Mouse (Mus musculus) forebrain, embryonic 11.5 days (tissue): ENCODE results near the gene Ccdc148. TPM values are rescaled to one million over a fixed set of nuclear protein-coding genes. Genes with fewer than 3 reads are reported as not detected.

Experiments
- ATAC-seq: fragments of 200-750 bp; cut with Nextera tagmentation; replicated peaks from 2 replicates; pipeline ENCODE4 v1.8.0; 2017; ENCODE audit warnings: moderate TSS enrichment; ENCODE audit not compliant: low FRiP score
- DNase-seq: peaks from one replicate; pipeline ENCODE4 v3.0.0-alpha.2; 2017; ENCODE audit warnings: low spot score
- H3K27ac ChIP-seq: fragments of 300-500 bp; sonication (generic); 2 replicates; pipeline ENCODE4 v1.5.1; 2014; ENCODE audit warnings: low read depth, low read length
- H3K27me3 ChIP-seq: fragments of 300-500 bp; sonication (generic); 2 replicates; pipeline ENCODE4 v1.6.1; 2014; ENCODE audit warnings: mild to moderate bottlenecking, low read length, mixed read lengths; ENCODE audit not compliant: control insufficient read depth, insufficient read depth
- H3K36me3 ChIP-seq: fragments of 300-500 bp; sonication (generic); 2 replicates; pipeline ENCODE4 v1.6.1; 2014; ENCODE audit warnings: mild to moderate bottlenecking, low read length, moderate library complexity, mixed read lengths; ENCODE audit not compliant: control insufficient read depth, insufficient read depth
- H3K4me1 ChIP-seq: fragments of 300-500 bp; sonication (generic); replicated peaks from 2 replicates; pipeline ENCODE4 v1.6.1; 2014; ENCODE audit warnings: low read length, mixed read lengths; ENCODE audit not compliant: control insufficient read depth, insufficient read depth
- H3K4me2 ChIP-seq: fragments of 300-500 bp; sonication (generic); 2 replicates; pipeline ENCODE4 v1.6.1; 2014; ENCODE audit warnings: low read depth, mild to moderate bottlenecking, low read length, moderate library complexity, mixed read lengths; ENCODE audit not compliant: severe bottlenecking
- H3K4me3 ChIP-seq: fragments of 300-500 bp; sonication (generic); 2 replicates; pipeline ENCODE4 v1.5.1; 2014; ENCODE audit warnings: low read depth, low read length
- H3K9ac ChIP-seq: fragments of 300-500 bp; sonication (generic); 2 replicates; pipeline ENCODE4 v1.6.1; 2014; ENCODE audit warnings: low read length
- H3K9me3 ChIP-seq: fragments of 300-500 bp; sonication (generic); 2 replicates; pipeline ENCODE4 v1.6.1; 2016; ENCODE audit warnings: low read length, mixed read lengths; ENCODE audit not compliant: control insufficient read depth
- WGBS: fragments of 180-500 bp; shearing (Covaris S2); extraction: QIAGEN DNeasy Blood & Tissue Kit; methylation state at CpG from one replicate; pipeline ENCODE4 v1.1.7; 2014; 5-methylcytosine and 5-hydroxymethylcytosine counted together
- polyA plus RNA-seq: library from polyadenylated mRNA; unstranded; fragments of >200 nt; fragmentation: Nextera tagmentation; extraction: Ambion mirVana; gene quantifications from 2 replicates; pipeline ENCODE4 v1.2.1, GENCODE M21; 2014

Gene Ccdc148
- polyA plus RNA-seq, 1 experiment from 2014 or later: 0.68 TPM

GRCm38 (mm10) chr2:58905057-58905456 lies 255.4 kb downstream of the Ccdc148 start:
- no peaks in the 10 kb centered on the region for H3K9me3 ChIP-seq
- no peak for DNase-seq
- no peak overlapping the region for H3K9ac ChIP-seq
- H3K36me3 ChIP-seq: no peaks in the 10 kb centered on the region
- H3K27me3 ChIP-seq: no peaks in the 10 kb centered on the region
- no peak for ATAC-seq
- no peaks in the 10 kb centered on the region for H3K4me1 ChIP-seq
- WGBS: 63% methylated on average over 4 of the region's 4 CpGs
- no peak overlapping the region for H3K27ac ChIP-seq
- no peak overlapping the region for H3K4me3 ChIP-seq
- H3K4me2 ChIP-seq: no peak overlapping the region

- Histone ChIP-seq H3K36me3 (no peaks in the 10 kb centered on the region), H3K9ac (no peak overlapping the region), H3K4me3 (no peak overlapping the region), H3K4me1 (no peaks in the 10 kb centered on the region), H3K27ac (no peak overlapping the region), H3K9me3 (no peaks in the 10 kb centered on the region), H3K27me3 (no peaks in the 10 kb centered on the region), H3K4me2 (no peak overlapping the region)
- 47% methylated on average over 3 of the region's 3 CpGs for WGBS
- ATAC-seq (no peak), DNase-seq (no peak)
Observed at GRCm38 (mm10) chr2:58879876-58880275, 280.6 kb downstream of the Ccdc148 start.

GRCm38 (mm10) chr2:58859134-58859533 lies 301.3 kb downstream of the Ccdc148 start, which contains the start of gene Gm11099:
Gene Gm11099 (plus strand): TSS chr2:58859434.
- ATAC-seq (no peak), DNase-seq (no peak)
- Histone ChIP-seq H3K4me3 (no peak within 1 kb of the TSS), H3K9ac (no peak within 1 kb of the TSS), H3K27ac (no peak within 1 kb of the TSS), H3K4me2 (no peak within 1 kb of the TSS), H3K36me3 (no peaks in the 10 kb centered on the region), H3K27me3 (no peaks in the 10 kb centered on the region), H3K4me1 (no peaks in the 10 kb centered on the region), H3K9me3 (no peaks in the 10 kb centered on the region)
- 85% methylated on average over 5 of the region's 5 CpGs for WGBS

GRCm38 (mm10) chr2:58844499-58844898 lies 316.0 kb downstream of the Ccdc148 start:
- H3K4me2 ChIP-seq: no peak overlapping the region
- DNase-seq (no peak), ATAC-seq (no peak)
- H3K9me3 ChIP-seq: no peaks in the 10 kb centered on the region
- no peaks in the 10 kb centered on the region for H3K4me1 ChIP-seq
- no peak overlapping the region for H3K4me3 ChIP-seq
- no peak overlapping the region for H3K9ac ChIP-seq
- 50% methylated on average over 10 of the region's 10 CpGs for WGBS
- no peak overlapping the region for H3K27ac ChIP-seq
- no peaks in the 10 kb centered on the region for H3K27me3 ChIP-seq
- no peaks in the 10 kb centered on the region for H3K36me3 ChIP-seq

- 90% methylated on average over 4 of the region's 4 CpGs for WGBS
- H3K4me1 ChIP-seq: no peaks in the 10 kb centered on the region
- no peak overlapping the region for H3K27ac ChIP-seq
- no peak overlapping the region for H3K4me2 ChIP-seq
- ATAC-seq (no peak), DNase-seq (no peak)
- no peak overlapping the region for H3K4me3 ChIP-seq
- no peaks in the 10 kb centered on the region for H3K27me3 ChIP-seq
- H3K9ac ChIP-seq: no peak overlapping the region
- H3K9me3 ChIP-seq: no peaks in the 10 kb centered on the region
- H3K36me3 ChIP-seq: no peaks in the 10 kb centered on the region
Observed at GRCm38 (mm10) chr2:58842443-58842842, 318.0 kb downstream of the Ccdc148 start.

- Histone ChIP-seq H3K9ac (no peak overlapping the region), H3K36me3 (no peaks in the 10 kb centered on the region), H3K4me1 (no peaks in the 10 kb centered on the region), H3K27ac (no peak overlapping the region), H3K27me3 (no peaks in the 10 kb centered on the region), H3K4me2 (no peak overlapping the region), H3K4me3 (no peak overlapping the region), H3K9me3 (no peaks in the 10 kb centered on the region)
- ATAC-seq (no peak), DNase-seq (no peak)
- WGBS: 80% methylated on average over 3 of the region's 3 CpGs
Observed at GRCm38 (mm10) chr2:58841021-58841420, 319.5 kb downstream of the Ccdc148 start.

GRCm38 (mm10) chr2:58832253-58832980 lies 328.1 kb downstream of the Ccdc148 start:
- Histone ChIP-seq H3K9ac (no peak overlapping the region), H3K4me2 (no peak overlapping the region), H3K27ac (no peak overlapping the region), H3K4me1 (no peaks in the 10 kb centered on the region), H3K36me3 (no peaks in the 10 kb centered on the region), H3K27me3 (no peaks in the 10 kb centered on the region), H3K9me3 (no peaks in the 10 kb centered on the region), H3K4me3 (no peak overlapping the region)
- no peak for ATAC-seq
- 90% methylated on average over 20 of the region's 20 CpGs for WGBS
- no peak for DNase-seq

- Histone ChIP-seq H3K9ac (no peak overlapping the region), H3K27ac (no peak overlapping the region), H3K9me3 (no peaks in the 10 kb centered on the region), H3K4me3 (no peak overlapping the region), H3K4me1 (no peaks in the 10 kb centered on the region), H3K36me3 (no peaks in the 10 kb centered on the region), H3K4me2 (no peak overlapping the region), H3K27me3 (no peaks in the 10 kb centered on the region)
- 74% methylated on average over 7 of the region's 7 CpGs for WGBS
- no peak for ATAC-seq
- DNase-seq: no peak
Observed at GRCm38 (mm10) chr2:58829981-58830742, 330.3 kb downstream of the Ccdc148 start.
